Mouse (Mus musculus) intestine, embryonic 16.5 days (tissue): ENCODE data around the gene Colgalt2. TPM values are rescaled to one million over a fixed set of nuclear protein-coding genes. Genes with fewer than 3 reads are reported as not detected.

Experiments used
- ATAC-seq: fragments of 200-750 bp; cut with Nextera tagmentation; 2 replicates; pipeline ENCODE4 v1.8.0; 2017; ENCODE audit warnings: moderate TSS enrichment, moderate library complexity
- H3K27ac ChIP-seq: fragments of 300-500 bp; sonication (generic); 2 replicates; pipeline ENCODE4 v1.5.1; 2014; ENCODE audit warnings: mild to moderate bottlenecking, low read length
- H3K27me3 ChIP-seq: fragments of 300-500 bp; sonication (generic); replicated peaks from 2 replicates; pipeline ENCODE4 v1.6.1; 2014; ENCODE audit warnings: low read length, control low read depth, mixed read lengths; ENCODE audit not compliant: control insufficient read depth, insufficient read depth
- H3K36me3 ChIP-seq: fragments of 300-500 bp; sonication (generic); 2 replicates; pipeline ENCODE4 v1.6.1; 2014; ENCODE audit warnings: low read length, control low read depth; ENCODE audit not compliant: control insufficient read depth, insufficient read depth
- H3K4me1 ChIP-seq: fragments of 300-500 bp; sonication (generic); 2 replicates; pipeline ENCODE4 v1.6.1; 2014; ENCODE audit warnings: low read length, control low read depth, mixed read lengths; ENCODE audit not compliant: control insufficient read depth, insufficient read depth
- H3K4me2 ChIP-seq: fragments of 300-500 bp; sonication (generic); 2 replicates; pipeline ENCODE4 v1.6.1; 2014; ENCODE audit warnings: low read depth, low read length, control low read depth
- H3K4me3 ChIP-seq: fragments of 300-500 bp; sonication (generic); 2 replicates; pipeline ENCODE4 v1.5.1; 2014; ENCODE audit warnings: mild to moderate bottlenecking, low read length
- H3K9ac ChIP-seq: fragments of 300-500 bp; sonication (generic); 2 replicates; pipeline ENCODE4 v1.6.1; 2014; ENCODE audit warnings: low read depth, low read length
- H3K9me3 ChIP-seq: fragments of 300-500 bp; sonication (generic); 2 replicates; pipeline ENCODE4 v1.6.1; 2016; ENCODE audit warnings: low read length, control low read depth; ENCODE audit not compliant: control insufficient read depth
- WGBS: fragments of 180-500 bp; shearing (Covaris S2); extraction: QIAGEN DNeasy Blood & Tissue Kit; methylation state at CpG from one replicate; pipeline ENCODE4 v1.1.7; 2014; 5-methylcytosine and 5-hydroxymethylcytosine counted together
- polyA plus RNA-seq: library from polyadenylated mRNA; unstranded; fragments of >200 nt; fragmentation: Nextera tagmentation; extraction: Ambion mirVana; gene quantifications from 2 replicates; pipeline ENCODE4 v1.2.1, GENCODE M21; 2015

Colgalt2 gene
- polyA plus RNA-seq, 1 experiment from 2014 or later = 1.5 TPM

DNA sequence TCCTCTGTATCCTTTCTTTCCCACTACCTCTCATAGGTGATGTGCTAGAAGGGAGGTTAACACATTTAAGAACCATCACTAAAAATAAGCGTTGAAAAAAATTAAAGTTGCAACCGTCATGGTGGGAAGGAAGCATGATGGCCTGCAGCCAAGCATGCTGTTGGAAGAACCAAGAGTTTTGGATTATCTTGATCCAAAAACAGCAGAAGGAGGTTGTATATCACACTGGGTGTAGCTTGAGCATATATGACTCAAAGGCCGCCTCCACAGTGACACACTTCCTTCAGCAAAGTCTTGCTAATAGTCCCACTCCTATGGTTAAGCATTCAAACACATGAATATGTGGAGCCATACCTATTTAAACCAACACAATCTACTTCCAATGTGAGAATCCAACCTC is 5.5 kb upstream of the Colgalt2 start:
- 93% methylated on average over 3 of the region's 3 CpGs for WGBS
- no peak for ATAC-seq
- H3K9me3 ChIP-seq = 0 out of 2 replicates have a peak, but pooled peaks cover 2% of the 10 kb centered on the region

DNA sequence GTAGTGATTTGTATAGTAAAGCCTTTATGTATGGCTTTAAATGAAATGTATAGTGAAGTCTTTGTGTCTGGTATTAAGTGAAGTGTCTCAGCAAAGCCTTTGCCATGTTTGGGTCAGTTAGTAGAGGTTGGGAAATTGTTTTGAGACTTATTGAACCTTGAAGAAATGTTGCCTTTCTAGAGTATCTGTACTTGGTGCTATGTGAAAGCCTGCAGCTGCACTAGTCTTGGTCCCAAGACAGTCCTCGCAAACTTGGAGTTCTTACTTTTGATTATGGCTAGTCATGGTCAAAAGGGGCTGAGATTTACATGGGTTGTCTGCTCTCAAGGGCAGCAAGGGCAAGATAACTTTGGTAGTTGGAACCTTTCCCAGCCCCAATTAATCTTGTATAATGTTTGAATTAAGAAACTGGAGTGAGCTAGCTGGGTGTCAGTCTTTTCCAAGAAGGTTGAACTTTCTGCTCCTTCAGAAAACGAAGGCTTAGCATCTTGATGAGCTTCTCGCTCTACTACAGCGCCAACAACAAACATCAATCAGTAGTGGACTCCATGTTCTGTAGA is 4.6 kb upstream of the Colgalt2 start:
- H3K27me3 ChIP-seq = no peaks in the 10 kb centered on the region
- 88% methylated on average over 4 of the region's 4 CpGs for WGBS

More for the DNA sequence above, 5.5 kb upstream of the Colgalt2 start:
- H3K4me1 ChIP-seq = no peaks in the 10 kb centered on the region
- no peak overlapping the region for H3K27ac ChIP-seq
- H3K4me2 ChIP-seq = no peak overlapping the region
- no peaks in the 10 kb centered on the region for H3K27me3 ChIP-seq
- no peak overlapping the region for H3K4me3 ChIP-seq
- H3K9ac ChIP-seq = no peak overlapping the region
- no peaks in the 10 kb centered on the region for H3K36me3 ChIP-seq

DNA sequence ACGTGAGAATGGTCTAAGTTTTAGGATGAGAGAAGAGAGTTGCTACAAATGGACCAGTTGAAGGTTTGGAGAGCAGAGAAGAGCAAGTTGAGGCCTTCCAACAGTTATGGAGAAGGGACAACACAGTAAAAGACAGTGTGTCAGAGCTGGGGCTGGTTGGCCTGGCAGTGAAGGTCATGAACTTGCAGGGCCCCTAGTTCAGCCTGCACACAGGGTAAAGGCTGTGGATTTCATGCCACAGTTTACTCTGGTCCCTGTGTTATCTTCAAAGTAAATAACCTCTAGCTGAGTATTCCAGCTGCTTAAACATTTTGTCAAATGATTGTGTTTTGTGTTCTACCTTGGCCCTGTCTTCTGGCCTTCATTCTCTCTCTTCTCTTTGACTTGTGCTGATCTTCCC is 922 bp upstream of the Colgalt2 start:
- H3K9me3 ChIP-seq = 0 out of 2 replicates have a peak, but pooled peaks cover 2% of the 10 kb centered on the region
- peaks cover 10% of the 10 kb centered on the region for H3K27me3 ChIP-seq
- peaks cover 10% of the 10 kb centered on the region; the same call in 1 of the 2 replicates for H3K4me1 ChIP-seq
- no peak overlapping the region for H3K4me3 ChIP-seq
- no peak overlapping the region for H3K4me2 ChIP-seq
- WGBS = 64% methylated on average over 1 of the region's 1 CpGs
- no peak for ATAC-seq
- H3K27ac ChIP-seq = no peak overlapping the region
- H3K36me3 ChIP-seq = no peaks in the 10 kb centered on the region
- no peak overlapping the region for H3K9ac ChIP-seq

More for the DNA sequence above, 4.6 kb upstream of the Colgalt2 start:
- Histone ChIP-seq H3K4me1 (no peaks in the 10 kb centered on the region; the same call in 1 of the 2 replicates), H3K4me3 (no peak overlapping the region), H3K27ac (no peak overlapping the region), H3K36me3 (no peaks in the 10 kb centered on the region), H3K9me3 (0 out of 2 replicates have a peak, but pooled peaks cover 2% of the 10 kb centered on the region), H3K4me2 (no peak overlapping the region), H3K9ac (no peak overlapping the region)
- ATAC-seq = no peak

DNA sequence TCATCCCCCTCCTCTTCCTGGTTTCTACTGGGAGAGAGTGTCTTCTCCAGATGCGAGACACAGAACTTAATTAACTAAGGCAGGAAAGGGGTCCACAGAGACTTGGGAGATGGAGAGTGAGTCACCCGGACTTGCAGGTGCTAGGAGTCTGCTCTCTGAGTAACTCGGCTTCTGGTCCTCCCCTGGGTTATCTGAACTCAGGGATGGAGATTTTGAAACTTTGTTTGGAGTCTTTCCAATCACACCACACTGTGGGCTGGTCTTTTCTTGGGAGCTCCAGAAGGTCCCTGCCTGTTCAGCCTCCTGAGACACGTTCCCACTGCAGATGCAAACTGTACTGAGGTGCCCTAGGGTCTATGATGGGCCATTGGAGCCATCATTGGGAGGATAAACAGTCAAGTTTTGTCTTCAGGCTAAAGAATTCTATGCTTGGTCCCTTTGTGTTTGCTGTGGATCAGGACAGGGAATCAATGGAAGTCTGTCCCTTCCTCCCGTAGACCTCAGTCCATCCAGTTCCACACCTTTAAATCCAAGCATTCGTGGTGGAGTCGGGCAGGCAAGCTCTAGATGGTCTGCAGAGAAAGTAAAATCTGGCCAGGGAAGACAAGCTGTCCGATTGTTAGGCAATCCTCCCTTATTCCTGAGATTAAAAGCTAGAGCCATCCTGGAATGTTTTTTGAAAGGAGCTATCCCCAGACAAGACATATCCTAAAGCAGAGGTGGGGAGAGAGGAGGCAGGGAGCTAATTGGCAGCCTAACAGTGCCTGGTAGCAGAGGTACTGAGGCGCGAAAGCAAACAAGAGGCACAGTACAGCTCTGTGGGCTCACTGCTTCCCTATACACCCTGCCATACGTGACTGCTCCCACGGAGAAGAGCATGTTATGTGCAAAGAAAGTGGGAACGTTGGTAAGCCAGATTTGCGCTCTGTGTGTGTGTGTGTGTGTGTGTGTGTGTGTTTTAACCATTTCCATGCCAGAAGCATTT is 1.2 kb downstream of the Colgalt2 start:
- Histone ChIP-seq H3K4me2 (peak overlapping the region; percentile 97), H3K27me3 (peaks cover 10% of the 10 kb centered on the region), H3K9me3 (0 out of 2 replicates have a peak, but pooled peaks cover 1% of the 10 kb centered on the region), H3K9ac (peak overlapping the region; percentile 74), H3K36me3 (no peaks in the 10 kb centered on the region), H3K4me1 (peaks cover 10% of the 10 kb centered on the region; the same call in 1 of the 2 replicates), H3K4me3 (peak overlapping the region; percentile 69), H3K27ac (no peak overlapping the region)
- 22% methylated on average over 14 of the region's 14 CpGs for WGBS
- 0 out of 2 replicates have a peak, but pooled peaks have one; percentile 42 for ATAC-seq

DNA sequence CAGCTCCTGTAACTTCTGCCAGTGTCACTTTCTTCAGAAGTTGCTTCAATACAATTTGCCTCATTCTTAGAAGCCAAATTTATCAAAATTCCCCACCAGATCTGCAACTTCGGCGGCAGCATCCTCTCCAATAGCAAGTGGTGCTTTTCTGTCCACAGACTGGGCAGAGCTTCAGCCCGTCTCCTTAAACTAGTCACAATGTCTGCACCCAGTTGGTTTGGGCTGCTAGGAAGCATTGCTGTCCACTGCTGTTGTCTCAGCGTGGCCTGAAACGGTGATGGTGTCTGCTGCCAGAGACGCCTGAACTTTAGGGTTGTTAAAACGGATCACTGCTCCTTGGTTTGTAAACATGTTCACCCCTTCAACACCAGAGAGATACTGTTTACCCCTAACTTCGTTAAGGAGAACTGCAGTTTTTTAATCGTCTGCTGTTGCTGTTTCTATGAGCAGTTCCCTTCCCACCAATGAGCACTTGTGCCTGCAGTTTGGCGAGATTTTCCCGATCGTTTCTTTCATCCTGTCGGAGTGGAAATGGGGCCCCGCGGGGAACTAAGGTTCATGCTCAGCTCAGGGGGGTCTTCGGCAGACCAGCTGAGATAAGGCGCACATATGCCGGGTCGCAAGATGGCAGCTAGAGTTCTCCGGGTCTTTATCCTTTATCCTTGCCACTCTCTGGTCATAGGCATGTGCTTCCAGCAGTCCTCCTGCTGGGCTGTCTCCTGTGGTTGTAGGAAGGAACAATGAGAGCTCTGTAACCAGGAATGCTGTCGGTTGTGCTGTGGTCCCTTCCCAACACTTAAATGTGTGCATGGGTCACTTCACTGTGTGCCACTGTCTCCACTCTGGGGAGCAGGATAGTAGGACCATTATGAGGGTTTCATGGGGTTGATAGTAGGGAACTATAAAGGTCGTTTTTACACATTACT is 7.7 kb downstream of the Colgalt2 start:
- Histone ChIP-seq H3K4me1 (no peaks in the 10 kb centered on the region), H3K27ac (no peak overlapping the region), H3K9ac (no peak overlapping the region), H3K9me3 (no peaks in the 10 kb centered on the region), H3K27me3 (no peaks in the 10 kb centered on the region), H3K36me3 (no peaks in the 10 kb centered on the region), H3K4me2 (no peak overlapping the region), H3K4me3 (no peak overlapping the region)
- ATAC-seq = no peak
- 40% methylated on average over 22 of the region's 22 CpGs for WGBS

DNA sequence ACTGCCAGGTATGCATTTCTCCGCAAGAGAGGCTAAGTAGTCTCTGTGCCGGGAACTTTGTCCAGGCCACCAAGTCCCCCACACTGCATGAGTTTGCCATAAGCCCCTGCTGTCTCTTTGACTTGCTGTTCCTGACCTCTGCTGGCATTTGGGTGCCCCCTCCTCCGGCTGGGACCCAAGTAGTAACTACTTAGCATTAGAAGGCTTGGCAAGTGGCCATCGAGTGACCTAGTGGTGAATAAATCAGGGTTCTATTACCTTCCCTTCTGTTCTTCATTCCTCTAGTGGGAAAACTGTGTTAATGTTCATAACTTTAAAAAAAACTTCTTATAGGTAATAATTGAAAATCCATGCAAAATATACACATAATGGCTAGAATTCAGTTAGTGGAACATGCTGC is 9.7 kb downstream of the Colgalt2 start:
- no peak overlapping the region for H3K4me2 ChIP-seq
- no peaks in the 10 kb centered on the region for H3K27me3 ChIP-seq
- no peaks in the 10 kb centered on the region for H3K9me3 ChIP-seq
- no peak overlapping the region for H3K27ac ChIP-seq
- 78% methylated on average over 4 of the region's 4 CpGs for WGBS
- no peak overlapping the region for H3K4me3 ChIP-seq
- ATAC-seq = no peak
- no peaks in the 10 kb centered on the region for H3K4me1 ChIP-seq
- H3K36me3 ChIP-seq = no peaks in the 10 kb centered on the region
- no peak overlapping the region for H3K9ac ChIP-seq

DNA sequence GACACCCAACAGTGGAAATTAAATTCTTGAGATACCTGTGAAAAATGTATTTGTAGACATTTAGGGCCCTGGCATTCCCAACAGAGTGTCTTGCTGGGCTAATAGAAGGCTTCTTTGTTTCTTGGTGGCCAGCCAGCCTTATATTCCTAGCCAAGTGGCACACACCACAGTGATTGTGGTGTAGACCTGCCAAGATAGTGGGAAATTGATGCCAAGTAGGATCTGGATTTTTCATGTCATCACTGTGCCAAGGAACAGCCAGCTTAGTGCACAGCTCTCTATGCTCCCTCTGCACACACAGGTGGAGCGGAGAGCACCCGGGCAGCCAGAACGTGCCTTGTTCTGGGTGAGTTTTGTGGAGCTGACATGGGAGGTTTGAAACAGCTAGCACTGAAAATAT is 11.0 kb downstream of the Colgalt2 start:
- no peak overlapping the region for H3K4me3 ChIP-seq
- no peak overlapping the region for H3K4me2 ChIP-seq
- no peaks in the 10 kb centered on the region for H3K36me3 ChIP-seq
- ATAC-seq = no peak
- H3K27ac ChIP-seq = no peak overlapping the region
- no peaks in the 10 kb centered on the region for H3K9me3 ChIP-seq
- no peaks in the 10 kb centered on the region for H3K27me3 ChIP-seq
- no peaks in the 10 kb centered on the region for H3K4me1 ChIP-seq
- WGBS = 90% methylated on average over 3 of the region's 3 CpGs
- no peak overlapping the region for H3K9ac ChIP-seq

DNA sequence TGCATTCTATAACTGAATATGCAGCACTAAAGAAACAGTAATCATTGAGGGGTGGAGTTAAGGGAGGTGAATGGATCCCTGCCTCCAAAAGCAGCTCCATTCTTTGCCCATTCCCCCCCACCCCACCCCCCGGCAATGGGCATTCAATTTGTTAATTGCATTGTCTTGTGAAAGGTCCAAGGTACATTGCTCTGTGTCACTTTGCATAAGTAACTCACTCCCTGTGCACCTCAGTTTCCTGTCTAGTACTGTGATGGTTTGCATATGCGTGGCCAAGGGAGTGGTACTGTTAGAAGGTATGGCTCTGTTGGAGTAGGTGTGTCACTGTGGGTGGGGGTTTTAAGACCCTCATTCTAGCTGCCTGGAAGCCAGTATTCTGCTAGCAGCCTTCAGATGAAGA is 13.5 kb downstream of the Colgalt2 start:
- ATAC-seq = no peak
- Histone ChIP-seq H3K9me3 (no peaks in the 10 kb centered on the region), H3K27me3 (no peaks in the 10 kb centered on the region), H3K36me3 (no peaks in the 10 kb centered on the region), H3K4me1 (0 out of 2 replicates have a peak, but pooled peaks cover 3% of the 10 kb centered on the region), H3K4me3 (no peak overlapping the region), H3K4me2 (no peak overlapping the region), H3K27ac (no peak overlapping the region), H3K9ac (no peak overlapping the region)
- WGBS = 93% methylated on average over 2 of the region's 2 CpGs
